Mouse (Mus musculus) G1E (cell line): Measurements from ENCODE around the gene Htr1f.

Experiments
- CTCF ChIP-seq: IDR thresholded peaks from 2 replicates; pipeline ENCODE4 v1.5.1; 2012; ENCODE audit warnings: low read depth, low read length, inconsistent platforms, mixed read lengths
- GATA1 ChIP-seq: IDR thresholded peaks from 2 replicates; pipeline ENCODE4 v1.6.1; 2012; ENCODE audit warnings: borderline replicate concordance, low read length, inconsistent platforms, mixed read lengths
- GATA2 ChIP-seq: IDR thresholded peaks from 2 replicates; pipeline ENCODE4 v1.6.1; 2012; ENCODE audit warnings: low read depth, low read length, inconsistent platforms, borderline replicate concordance
- POLR2AphosphoS5 ChIP-seq: IDR thresholded peaks from 2 replicates; pipeline ENCODE4 v1.6.1; 2012; ENCODE audit warnings: low read depth, low read length, inconsistent platforms; ENCODE audit not compliant: insufficient replicate concordance
- TAL1 ChIP-seq: conservative IDR thresholded peaks from 2 replicates; pipeline ENCODE4 v1.6.1; 2012; ENCODE audit warnings: low read depth, low read length, inconsistent platforms, mixed read lengths

DNA sequence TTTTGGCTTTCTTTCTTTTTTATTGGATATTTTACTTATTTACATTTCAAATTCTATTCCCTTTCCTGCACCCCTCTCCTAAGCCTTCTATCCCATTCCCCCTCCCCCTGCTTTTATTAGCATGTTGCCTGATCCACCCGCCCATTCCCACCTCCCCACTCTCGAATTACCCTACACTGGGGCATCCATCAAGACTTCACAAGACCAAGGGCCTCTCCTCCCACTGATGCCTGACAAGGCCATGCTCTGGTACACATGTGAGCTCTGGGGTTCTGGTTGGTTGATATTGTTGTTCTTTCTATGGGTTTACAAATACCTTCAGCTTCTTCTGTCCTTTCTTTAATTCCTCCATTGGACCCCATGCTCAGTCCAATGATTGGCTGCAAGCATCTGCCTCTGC lies 22.2 kb downstream of the Htr1f start:
- TF ChIP-seq POLR2AphosphoS5, result no peak
- no peak for TF ChIP-seq CTCF
- no peak for TF ChIP-seq GATA1
- no peak for TF ChIP-seq TAL1
- TF ChIP-seq GATA2, result no peak
